Mouse (Mus musculus): Measurements from ENCODE around the gene Arl3.

DNA sequence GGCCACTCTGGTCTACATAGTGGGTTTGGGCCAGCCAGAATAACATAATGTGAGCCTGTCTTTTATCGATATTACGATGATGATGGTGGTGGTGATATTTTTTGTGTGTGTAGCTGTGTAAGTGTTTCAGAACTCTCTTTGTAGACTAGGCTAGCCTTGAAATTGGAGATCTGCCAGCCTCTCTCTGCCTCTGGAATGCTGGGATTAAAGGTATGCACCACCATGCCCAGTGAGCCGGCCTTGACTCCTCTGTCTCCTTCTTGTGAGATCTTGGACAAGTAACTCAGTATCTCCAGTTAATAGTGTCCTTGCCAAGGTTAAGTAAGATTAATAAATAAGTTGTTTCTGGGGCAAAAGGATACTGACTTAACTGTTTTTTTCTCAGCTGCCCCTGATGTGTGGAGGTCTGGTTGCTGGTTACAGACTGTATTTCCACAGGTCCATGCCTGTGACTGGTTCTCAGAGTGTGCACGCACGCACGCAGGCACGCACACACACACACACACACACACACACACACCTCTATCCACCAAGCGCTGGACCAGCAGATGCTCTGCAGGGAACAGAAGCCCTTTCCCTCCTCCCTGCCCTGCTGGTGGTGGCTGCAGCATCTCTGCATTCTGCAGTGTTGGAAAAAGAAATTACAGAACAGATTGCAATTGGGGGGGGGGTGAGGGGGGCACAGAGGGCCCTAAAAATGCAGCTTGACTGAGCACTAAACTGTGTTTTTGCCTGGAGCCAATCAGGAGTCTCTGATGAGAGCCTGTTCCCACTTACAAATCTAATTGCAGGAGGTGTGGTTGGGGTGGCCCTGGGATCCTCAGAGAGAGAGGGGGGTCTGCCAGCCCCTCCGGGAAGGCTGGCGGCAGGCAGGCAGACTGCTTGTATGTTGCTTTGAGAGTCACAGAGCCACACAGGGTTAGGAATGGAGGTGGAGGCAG lies 47.0 kb downstream of the Arl3 start:
- TF ChIP-seq POLR2A (IDR thresholded peaks at IDR 0.05; ENCODE audit: control insufficient read depth, low read depth, low read length) (no peak), CTCF (IDR thresholded peaks at IDR 0.05; ENCODE audit: control insufficient read depth, insufficient read depth, insufficient replicate concordance, low read depth, low read length) (no peak)
